Mouse (Mus musculus) heart, adult 2 months (tissue): ENCODE data around the gene Paqr9.

Experiments used
- CTCF ChIP-seq: fragments of 200-600 bp; IDR thresholded peaks from 2 replicates; pipeline ENCODE4 v1.8.1; 2022; ENCODE audit warnings: antibody characterized with exemption, mild to moderate bottlenecking, moderate library complexity
- EP300 ChIP-seq: fragments of 200-500 bp; IDR thresholded peaks from 2 replicates; pipeline ENCODE4 v1.6.1; 2011; ENCODE audit warnings: low read depth, low read length, control low read depth; ENCODE audit not compliant: insufficient read depth
- POLR2A ChIP-seq: fragments of 200-500 bp; IDR thresholded peaks from 2 replicates; pipeline ENCODE4 v1.6.1; 2011; ENCODE audit warnings: mild to moderate bottlenecking, low read depth, low read length, control low read depth; ENCODE audit not compliant: insufficient read depth

DNA sequence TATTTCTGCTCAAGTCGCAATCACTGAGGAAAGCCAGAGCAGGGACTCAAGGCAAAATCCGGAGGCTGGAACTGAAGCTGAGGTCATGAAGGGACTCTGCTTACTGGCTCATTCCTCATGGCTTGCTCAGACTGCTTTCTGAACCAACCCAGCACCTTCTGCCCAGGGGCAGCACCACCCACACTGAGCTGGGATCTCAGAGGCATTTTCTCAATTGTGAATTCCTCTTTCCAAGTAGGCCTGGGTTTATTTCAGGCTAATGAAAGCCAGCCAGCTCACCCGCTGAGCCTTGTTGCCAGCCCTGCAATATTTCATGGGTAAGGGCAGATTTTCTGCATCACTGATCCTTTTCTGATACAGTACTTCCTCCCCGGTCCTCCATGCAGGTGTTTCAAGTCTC, 12.0 kb downstream of the Paqr9 start:
- no peak for TF ChIP-seq POLR2A
- TF ChIP-seq CTCF: no peak
- TF ChIP-seq EP300: no peak
